Mouse (Mus musculus) neural tube, embryonic 13.5 days (tissue): ENCODE results near the gene Zcchc17. TPM values are rescaled to one million over a fixed set of nuclear protein-coding genes. Genes with fewer than 3 reads are reported as not detected.

Source experiments
- ATAC-seq: fragments of 200-750 bp; cut with Nextera tagmentation; 2 replicates; pipeline ENCODE4 v1.8.0; 2017; ENCODE audit warnings: low read depth, mild to moderate bottlenecking, moderate TSS enrichment, moderate library complexity
- H3K27ac ChIP-seq: fragments of 300-500 bp; sonication (generic); replicated peaks from 2 replicates; pipeline ENCODE4 v1.5.1; 2015; ENCODE audit warnings: moderate library complexity, mild to moderate bottlenecking, inconsistent platforms
- H3K27me3 ChIP-seq: fragments of 300-500 bp; sonication (generic); 2 replicates; pipeline ENCODE4 v1.6.1; 2015; ENCODE audit warnings: mild to moderate bottlenecking, inconsistent platforms
- H3K36me3 ChIP-seq: fragments of 300-500 bp; sonication (generic); 2 replicates; pipeline ENCODE4 v1.6.1; 2015; ENCODE audit warnings: mild to moderate bottlenecking, inconsistent platforms
- H3K4me1 ChIP-seq: fragments of 300-500 bp; sonication (generic); replicated peaks from 2 replicates; pipeline ENCODE4 v1.6.1; 2015; ENCODE audit warnings: inconsistent platforms
- H3K4me2 ChIP-seq: fragments of 300-500 bp; sonication (generic); 2 replicates; pipeline ENCODE4 v1.6.1; 2015; ENCODE audit warnings: inconsistent platforms, mild to moderate bottlenecking, moderate library complexity
- H3K4me3 ChIP-seq: fragments of 300-500 bp; sonication (generic); 2 replicates; pipeline ENCODE4 v1.5.1; 2015; ENCODE audit warnings: mild to moderate bottlenecking, inconsistent platforms
- H3K9ac ChIP-seq: fragments of 300-500 bp; sonication (generic); 2 replicates; pipeline ENCODE4 v1.6.1; 2015; ENCODE audit warnings: moderate library complexity, mild to moderate bottlenecking, inconsistent platforms
- H3K9me3 ChIP-seq: fragments of 300-500 bp; sonication (generic); 2 replicates; pipeline ENCODE4 v1.6.1; 2016; ENCODE audit warnings: inconsistent platforms
- WGBS: fragments of 180-500 bp; shearing (Covaris S2); methylation state at CpG from one replicate; pipeline ENCODE4 v1.1.7; 2015; 5-methylcytosine and 5-hydroxymethylcytosine counted together
- polyA plus RNA-seq: library from polyadenylated mRNA; unstranded; fragments of >200 nt; fragmentation: Nextera tagmentation; extraction: Ambion mirVana; gene quantifications from 2 replicates; pipeline ENCODE4 v1.2.1, GENCODE M21; 2015

The Zcchc17 gene
- polyA plus RNA-seq, 1 experiment from 2014 or later: 94.1 TPM

DNA sequence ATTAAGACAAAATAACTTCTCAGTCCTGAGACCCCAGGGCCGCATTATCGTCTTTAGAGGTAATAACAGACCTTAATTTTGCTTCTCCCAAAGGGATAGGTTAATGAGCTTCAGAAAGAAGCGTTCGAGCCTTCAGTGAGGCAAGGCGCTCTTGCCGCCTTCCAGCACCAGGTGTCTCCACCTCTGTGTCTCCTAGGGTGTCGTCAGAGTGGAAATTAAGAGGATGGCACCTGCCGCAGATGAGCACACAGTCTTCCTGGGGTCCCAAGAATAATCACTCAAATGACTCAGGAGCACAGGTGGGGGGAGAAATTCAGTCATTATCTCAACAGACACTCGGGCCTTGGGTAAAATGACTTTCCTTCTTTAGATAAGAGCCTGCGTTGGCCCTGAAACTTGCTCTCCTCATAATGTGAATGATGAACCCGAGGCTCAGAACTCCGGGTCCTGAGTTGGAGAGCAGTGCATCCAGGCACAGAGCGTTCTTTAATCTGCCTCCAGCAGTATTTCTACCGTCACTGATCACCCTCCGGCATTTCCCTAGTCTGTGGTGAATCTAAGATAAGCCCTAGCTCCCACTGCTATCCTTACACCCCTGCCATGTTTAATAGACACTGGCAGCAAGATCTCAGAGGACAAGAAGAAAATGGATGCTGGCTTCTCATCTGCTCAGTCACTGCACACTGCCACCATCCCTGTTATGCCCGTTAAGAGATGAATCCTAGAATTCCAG lies 8.9 kb downstream of the Zcchc17 start:
- Histone ChIP-seq H3K27me3 (no peaks in the 10 kb centered on the region), H3K4me2 (no peak overlapping the region), H3K36me3 (peaks cover 74% of the 10 kb centered on the region), H3K9me3 (no peaks in the 10 kb centered on the region), H3K4me3 (no peak overlapping the region), H3K4me1 (no peaks in the 10 kb centered on the region), H3K9ac (no peak overlapping the region), H3K27ac (no peak overlapping the region)
- ATAC-seq: no peak
- WGBS: 70% methylated on average over 16 of the region's 16 CpGs

- Histone ChIP-seq H3K27ac (no peak overlapping the region), H3K4me1 (no peaks in the 10 kb centered on the region), H3K9ac (no peak overlapping the region), H3K9me3 (no peaks in the 10 kb centered on the region), H3K27me3 (no peaks in the 10 kb centered on the region), H3K36me3 (peaks cover 82% of the 10 kb centered on the region), H3K4me3 (no peak overlapping the region), H3K4me2 (no peak overlapping the region)
- WGBS: 97% methylated on average over 6 of the region's 6 CpGs
- ATAC-seq: no peak
Observed at GRCm38 (mm10) chr4:130349666-130350065, 10.1 kb downstream of the Zcchc17 start.

DNA sequence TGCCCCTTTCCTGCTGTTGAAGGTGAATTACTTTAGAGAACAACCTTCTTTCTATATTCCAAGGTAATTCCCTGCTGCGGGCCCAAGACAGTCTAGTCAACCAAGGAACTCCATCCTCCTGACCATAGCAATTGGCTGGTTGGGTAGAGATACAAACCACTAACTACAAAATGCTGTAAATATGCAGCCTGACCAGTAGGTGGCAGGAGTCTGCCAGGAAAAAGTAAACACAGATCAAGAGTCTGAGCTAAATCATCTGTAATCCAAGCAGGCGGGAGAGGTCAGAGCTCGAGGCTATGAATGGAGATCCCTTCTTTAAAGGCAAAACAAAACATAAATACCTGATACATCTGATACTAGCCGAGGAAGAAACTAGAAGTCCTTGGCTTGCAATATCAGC lies 18.1 kb downstream of the Zcchc17 start:
- peaks cover 52% of the 10 kb centered on the region for H3K36me3 ChIP-seq
- H3K27me3 ChIP-seq: no peaks in the 10 kb centered on the region
- ATAC-seq: no peak
- 32% methylated on average over 4 of the region's 4 CpGs for WGBS
- no peak overlapping the region for H3K4me2 ChIP-seq
- no peaks in the 10 kb centered on the region for H3K4me1 ChIP-seq
- H3K9me3 ChIP-seq: no peaks in the 10 kb centered on the region
- H3K9ac ChIP-seq: no peak overlapping the region
- no peak overlapping the region for H3K4me3 ChIP-seq
- H3K27ac ChIP-seq: no peak overlapping the region

DNA sequence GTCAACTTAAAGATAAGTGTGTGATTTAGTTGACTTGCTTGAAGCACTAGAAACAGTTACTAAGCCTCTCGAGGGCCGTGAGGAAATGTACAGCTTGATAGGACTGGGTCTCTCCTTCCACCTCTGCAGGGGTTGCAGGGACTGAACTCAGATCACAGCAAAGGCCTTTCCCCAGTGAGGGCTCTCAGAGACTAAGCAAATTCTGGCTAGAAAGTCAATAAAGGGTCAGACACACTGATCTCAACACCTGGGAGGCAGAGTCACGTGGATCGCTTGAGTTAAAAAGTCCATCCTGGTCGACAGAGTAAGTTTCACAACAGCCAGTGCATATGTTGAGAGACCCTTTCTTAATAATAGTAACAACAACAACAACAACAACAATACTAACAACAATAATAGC lies 23.9 kb downstream of the Zcchc17 start:
- H3K36me3 ChIP-seq: peaks cover 75% of the 10 kb centered on the region
- no peak overlapping the region for H3K4me2 ChIP-seq
- no peak overlapping the region for H3K4me3 ChIP-seq
- no peak overlapping the region for H3K27ac ChIP-seq
- no peak for ATAC-seq
- no peak overlapping the region for H3K9ac ChIP-seq
- WGBS: 96% methylated on average over 5 of the region's 5 CpGs
- no peaks in the 10 kb centered on the region for H3K27me3 ChIP-seq
- no peaks in the 10 kb centered on the region for H3K4me1 ChIP-seq
- H3K9me3 ChIP-seq: no peaks in the 10 kb centered on the region

GRCm38 (mm10) chr4:130327366-130327765 lies 32.4 kb downstream of the Zcchc17 start:
- no peak overlapping the region for H3K27ac ChIP-seq
- 76% methylated on average over 9 of the region's 9 CpGs for WGBS
- H3K36me3 ChIP-seq: peaks cover 82% of the 10 kb centered on the region
- no peak for ATAC-seq
- no peaks in the 10 kb centered on the region for H3K9me3 ChIP-seq
- no peak overlapping the region for H3K9ac ChIP-seq
- no peaks in the 10 kb centered on the region for H3K27me3 ChIP-seq
- H3K4me1 ChIP-seq: no peaks in the 10 kb centered on the region
- H3K4me3 ChIP-seq: no peak overlapping the region
- H3K4me2 ChIP-seq: no peak overlapping the region

GRCm38 (mm10) chr4:130325446-130325845 lies 34.3 kb downstream of the Zcchc17 start:
- H3K27ac ChIP-seq: no peak overlapping the region
- no peaks in the 10 kb centered on the region for H3K4me1 ChIP-seq
- WGBS: 95% methylated on average over 2 of the region's 2 CpGs
- no peak for ATAC-seq
- H3K9ac ChIP-seq: no peak overlapping the region
- peaks cover 82% of the 10 kb centered on the region for H3K36me3 ChIP-seq
- no peak overlapping the region for H3K4me2 ChIP-seq
- no peaks in the 10 kb centered on the region for H3K9me3 ChIP-seq
- H3K4me3 ChIP-seq: no peak overlapping the region
- H3K27me3 ChIP-seq: no peaks in the 10 kb centered on the region

GRCm38 (mm10) chr4:130323607-130324006 lies 36.1 kb downstream of the Zcchc17 start:
- Histone ChIP-seq H3K4me1 (no peaks in the 10 kb centered on the region), H3K4me2 (no peak overlapping the region), H3K9ac (no peak overlapping the region), H3K9me3 (no peaks in the 10 kb centered on the region), H3K36me3 (peaks cover 86% of the 10 kb centered on the region), H3K27ac (no peak overlapping the region), H3K27me3 (no peaks in the 10 kb centered on the region), H3K4me3 (no peak overlapping the region)
- WGBS: 82% methylated on average over 5 of the region's 5 CpGs
- no peak for ATAC-seq

DNA sequence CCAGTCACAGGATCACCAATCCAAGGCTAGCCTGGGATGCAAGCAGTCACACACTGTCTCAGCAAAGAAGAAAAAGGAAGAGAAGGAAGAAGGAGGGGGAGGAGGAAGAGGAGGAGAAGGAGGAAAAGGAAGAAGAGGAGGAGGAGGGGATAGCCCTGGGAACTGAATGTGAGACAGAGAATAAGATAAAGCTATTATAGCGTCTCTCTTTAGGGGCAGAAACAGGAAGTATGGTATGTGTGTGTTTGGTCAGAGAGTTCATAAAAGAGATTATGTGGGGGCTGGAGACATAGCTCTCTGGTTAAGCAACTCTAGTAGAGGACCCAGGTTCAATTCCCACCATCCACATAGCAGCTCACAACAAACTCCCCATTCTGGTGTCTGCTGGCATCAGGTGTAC lies 36.6 kb downstream of the Zcchc17 start:
- Histone ChIP-seq H3K36me3 (peaks cover 86% of the 10 kb centered on the region), H3K4me3 (no peak overlapping the region), H3K27ac (no peak overlapping the region), H3K4me1 (no peaks in the 10 kb centered on the region), H3K9ac (no peak overlapping the region), H3K27me3 (no peaks in the 10 kb centered on the region), H3K4me2 (no peak overlapping the region), H3K9me3 (no peaks in the 10 kb centered on the region)
- ATAC-seq: no peak
- WGBS: 88% methylated on average over 1 of the region's 1 CpGs

DNA sequence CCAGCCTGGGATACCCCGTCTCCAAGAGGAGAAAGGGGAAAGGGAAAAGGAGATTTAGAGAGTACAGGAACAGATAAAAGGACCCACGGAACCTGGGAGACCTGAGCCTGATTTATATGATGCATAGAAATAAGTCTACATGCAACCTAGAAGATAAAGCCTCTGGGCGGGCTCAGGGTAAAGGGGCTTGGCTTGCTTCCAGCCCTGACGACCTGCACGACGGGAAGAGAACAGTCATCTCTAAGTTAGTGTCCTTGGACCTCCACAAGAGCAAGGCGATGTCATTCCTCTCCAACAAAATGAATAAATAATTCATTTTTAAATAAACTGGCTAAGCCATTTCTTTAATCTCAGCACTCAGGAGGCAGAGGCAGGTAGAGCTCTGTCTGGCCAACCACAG lies 37.2 kb downstream of the Zcchc17 start:
- no peak for ATAC-seq
- Histone ChIP-seq H3K9me3 (no peaks in the 10 kb centered on the region), H3K4me2 (no peak overlapping the region), H3K27ac (no peak overlapping the region), H3K9ac (no peak overlapping the region), H3K27me3 (no peaks in the 10 kb centered on the region), H3K4me3 (no peak overlapping the region), H3K36me3 (peaks cover 87% of the 10 kb centered on the region), H3K4me1 (no peaks in the 10 kb centered on the region)
- 82% methylated on average over 7 of the region's 7 CpGs for WGBS

DNA sequence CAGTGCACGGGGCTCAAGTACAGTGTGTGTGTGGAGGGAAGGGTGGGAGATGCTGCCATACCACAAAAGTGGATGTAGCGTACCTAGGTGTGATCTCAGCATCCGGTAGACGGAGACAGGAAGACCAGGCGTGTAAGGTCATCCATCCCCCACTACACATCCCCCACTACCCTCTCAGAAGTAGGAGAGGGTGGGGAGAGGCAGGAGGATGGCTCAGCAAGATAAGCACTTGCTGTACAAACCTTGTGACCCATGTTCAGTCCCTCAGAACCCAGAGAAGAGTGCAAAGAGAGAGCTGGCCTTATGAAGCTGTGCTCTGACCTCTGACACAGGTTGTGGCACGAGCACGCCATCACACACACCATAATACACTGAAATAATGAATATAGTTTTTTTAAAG lies 38.1 kb downstream of the Zcchc17 start:
- no peak overlapping the region for H3K4me2 ChIP-seq
- H3K27me3 ChIP-seq: no peaks in the 10 kb centered on the region
- WGBS: 93% methylated on average over 7 of the region's 7 CpGs
- H3K4me1 ChIP-seq: no peaks in the 10 kb centered on the region
- H3K9ac ChIP-seq: no peak overlapping the region
- H3K4me3 ChIP-seq: no peak overlapping the region
- ATAC-seq: no peak
- H3K36me3 ChIP-seq: peaks cover 83% of the 10 kb centered on the region
- no peak overlapping the region for H3K27ac ChIP-seq
- H3K9me3 ChIP-seq: no peaks in the 10 kb centered on the region

DNA sequence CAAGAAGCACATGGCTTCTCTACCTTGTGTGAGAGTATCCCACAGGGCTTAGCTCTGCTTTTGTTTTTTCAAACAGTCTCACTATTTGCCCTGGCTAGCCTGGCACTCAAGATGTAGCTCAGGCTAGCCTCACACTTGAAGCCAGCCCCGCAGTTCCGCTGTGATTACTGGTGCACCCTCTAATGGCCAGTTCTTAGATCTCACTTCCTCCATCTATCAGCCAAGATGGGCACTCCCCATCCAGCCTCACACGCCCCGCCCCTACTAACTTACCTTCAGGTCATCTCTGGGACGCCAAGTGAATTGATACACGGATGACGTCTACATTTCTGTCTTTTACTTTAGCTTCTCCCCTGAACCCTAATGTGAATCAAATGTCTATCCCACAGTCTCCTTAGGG lies 40.2 kb downstream of the Zcchc17 start:
- no peak for ATAC-seq
- H3K4me3 ChIP-seq: no peak overlapping the region
- WGBS: 86% methylated on average over 7 of the region's 7 CpGs

DNA sequence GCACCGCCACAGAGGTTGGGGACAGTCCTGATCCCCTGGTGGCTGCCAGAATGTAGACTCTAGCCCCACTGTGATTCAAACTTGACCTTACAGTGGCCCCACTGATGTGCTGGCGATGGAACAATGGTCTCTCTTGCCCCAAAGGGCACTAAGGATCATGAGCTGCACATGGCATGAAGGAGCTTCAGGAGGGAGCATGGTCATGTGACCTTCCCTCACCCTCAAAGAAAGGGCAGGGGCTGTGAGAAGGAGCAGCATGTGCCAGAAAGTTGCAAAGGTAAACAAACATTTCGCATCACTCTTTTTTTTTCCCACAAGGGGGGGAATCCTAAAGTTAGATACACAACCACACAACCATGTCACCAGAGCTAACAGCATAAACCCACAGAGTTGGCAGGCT lies 41.6 kb downstream of the Zcchc17 start:
- H3K9me3 ChIP-seq: no peaks in the 10 kb centered on the region
- H3K4me2 ChIP-seq: no peak overlapping the region
- H3K4me1 ChIP-seq: no peaks in the 10 kb centered on the region
- 67% methylated on average over 3 of the region's 3 CpGs for WGBS
- no peaks in the 10 kb centered on the region for H3K27me3 ChIP-seq
- no peak overlapping the region for H3K27ac ChIP-seq
- ATAC-seq: no peak
- no peak overlapping the region for H3K4me3 ChIP-seq
- peaks cover 82% of the 10 kb centered on the region for H3K36me3 ChIP-seq
- H3K9ac ChIP-seq: no peak overlapping the region

More for the DNA sequence above, 40.2 kb downstream of the Zcchc17 start:
- H3K27ac ChIP-seq: no peak overlapping the region
- H3K9me3 ChIP-seq: no peaks in the 10 kb centered on the region
- H3K4me2 ChIP-seq: no peak overlapping the region
- peaks cover 82% of the 10 kb centered on the region for H3K36me3 ChIP-seq
- no peaks in the 10 kb centered on the region for H3K27me3 ChIP-seq
- no peak overlapping the region for H3K9ac ChIP-seq
- H3K4me1 ChIP-seq: no peaks in the 10 kb centered on the region

- H3K27ac ChIP-seq: no peak overlapping the region
- H3K4me2 ChIP-seq: no peak overlapping the region
- H3K9ac ChIP-seq: no peak overlapping the region
- no peaks in the 10 kb centered on the region for H3K9me3 ChIP-seq
- no peak for ATAC-seq
- H3K4me1 ChIP-seq: no peaks in the 10 kb centered on the region
- H3K36me3 ChIP-seq: peaks cover 76% of the 10 kb centered on the region
- H3K4me3 ChIP-seq: no peak overlapping the region
- H3K27me3 ChIP-seq: no peaks in the 10 kb centered on the region
- WGBS: 82% methylated on average over 10 of the region's 10 CpGs
Observed at GRCm38 (mm10) chr4:130316691-130317090, 43.1 kb downstream of the Zcchc17 start.
